Mouse (Mus musculus) ES-E14 (cell line): ENCODE results near the gene Cadps2.

ENCODE experiments used
- MAFK ChIP-seq: IDR thresholded peaks from 2 replicates; pipeline ENCODE4 v1.6.1; 2014; ENCODE audit warnings: mild to moderate bottlenecking, low read depth, low read length, inconsistent platforms; ENCODE audit not compliant: insufficient read depth
- ZC3H11A ChIP-seq: IDR thresholded peaks from 2 replicates; pipeline ENCODE4 v1.6.1; 2012; ENCODE audit warnings: low read depth, mild to moderate bottlenecking, inconsistent platforms, low read length, borderline replicate concordance

DNA sequence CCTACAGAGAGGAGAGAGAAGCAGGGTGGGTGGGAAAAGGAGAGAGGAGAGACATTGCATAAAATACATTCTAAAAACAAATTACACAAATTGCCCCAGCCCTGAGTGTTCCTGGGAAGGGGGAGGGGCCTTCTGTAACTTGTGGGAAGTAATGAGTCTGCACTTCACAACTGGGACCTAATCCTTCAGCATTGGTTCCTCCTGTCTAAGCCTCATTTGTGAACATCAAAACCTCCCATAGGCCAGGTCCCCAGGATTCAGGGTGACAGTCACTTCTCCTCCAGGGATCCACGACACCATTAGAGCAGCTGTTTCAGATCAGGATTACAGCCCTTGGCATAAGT, 456.2 kb downstream of the Cadps2 start:
- no peak for TF ChIP-seq ZC3H11A
- TF ChIP-seq MAFK: no peak
